Mouse (Mus musculus) thymus, postnatal 36 days (tissue): Measurements from ENCODE around the gene Gm3604.
"Not testable (repeated sequence)": the region's sequence is repeated elsewhere in the genome, so short reads cannot be mapped to it uniquely, and the experiment has no call there.

ENCODE experiments used
- DNase-seq, 2 experiments: peaks; one replicate each; pipeline ENCODE4 v3.0.0; 2022; ENCODE audit warnings: mixed read lengths in 2 of 2

Gm3604 gene

DNA sequence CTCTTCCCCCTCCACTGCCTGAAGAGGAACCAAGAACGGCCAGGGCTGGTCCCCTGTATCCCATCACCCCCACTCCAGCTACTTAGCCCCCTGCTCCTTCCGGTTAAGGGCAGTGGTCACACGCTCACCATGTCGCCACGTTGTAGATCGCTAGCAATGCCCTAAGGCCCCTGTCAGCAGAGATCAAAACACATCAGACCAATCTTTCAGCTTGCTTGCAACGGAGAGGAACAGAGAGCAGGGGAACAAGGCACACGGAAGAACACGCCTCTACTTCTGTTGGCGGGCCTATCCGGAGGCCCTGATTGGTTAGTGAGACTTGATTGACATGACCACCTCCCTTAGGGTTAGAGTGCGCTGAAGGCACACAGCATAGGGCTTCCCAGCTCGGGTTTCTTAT, at the start of gene Gm3604:
TSS of gene Gm3604 (minus strand) at position 226 of the 400 bp plus-strand sequence.
- DNase-seq: peak; percentile 55 to 59

DNA sequence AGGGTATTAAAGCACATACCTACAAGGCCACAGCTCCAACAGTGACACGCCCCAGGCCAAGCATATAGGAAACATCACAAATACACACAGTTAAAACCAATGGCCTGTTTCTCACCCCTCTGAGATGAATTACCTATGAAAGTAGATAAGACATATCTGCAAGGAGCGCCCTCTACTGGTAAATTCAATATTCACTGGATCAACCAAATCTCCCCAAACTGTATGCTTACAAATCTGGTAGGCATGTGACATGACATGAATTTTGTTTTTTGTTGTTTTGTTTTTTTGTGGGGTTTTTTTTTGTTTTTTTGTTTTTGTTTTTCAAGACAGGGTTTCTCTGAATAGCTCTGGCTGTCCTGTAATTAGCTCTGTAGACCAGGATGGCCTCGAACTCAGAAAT, 16.2 kb upstream of the Gm3604 start:
- DNase-seq: not testable (repeated sequence)

DNA sequence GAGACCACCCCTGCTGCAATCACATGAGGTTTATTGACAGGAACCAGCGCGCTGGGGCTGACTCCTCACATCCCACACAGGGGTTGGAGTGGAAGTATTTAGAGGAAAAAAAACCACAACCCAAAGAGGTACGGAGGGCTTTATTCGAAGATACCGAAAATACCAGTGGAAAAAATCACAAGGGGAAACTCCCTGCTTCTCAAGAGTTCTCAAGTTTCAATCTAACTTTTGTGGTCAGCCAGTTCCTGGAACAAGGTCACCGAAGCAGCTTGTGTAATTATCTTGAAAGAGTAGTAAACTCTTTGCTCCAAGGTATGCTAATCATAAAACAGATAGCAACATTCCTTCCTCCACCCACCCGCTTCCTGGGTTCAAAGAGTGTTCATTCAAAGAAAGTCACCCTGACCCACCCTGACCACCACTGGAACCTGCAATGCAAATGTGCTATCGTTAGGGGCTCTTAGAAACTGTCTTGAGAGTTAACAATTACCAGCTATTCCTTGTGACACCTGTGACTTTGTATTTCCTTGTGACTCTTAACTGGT, 7.2 kb upstream of the Gm3604 start:
- DNase-seq: not testable (repeated sequence)

DNA sequence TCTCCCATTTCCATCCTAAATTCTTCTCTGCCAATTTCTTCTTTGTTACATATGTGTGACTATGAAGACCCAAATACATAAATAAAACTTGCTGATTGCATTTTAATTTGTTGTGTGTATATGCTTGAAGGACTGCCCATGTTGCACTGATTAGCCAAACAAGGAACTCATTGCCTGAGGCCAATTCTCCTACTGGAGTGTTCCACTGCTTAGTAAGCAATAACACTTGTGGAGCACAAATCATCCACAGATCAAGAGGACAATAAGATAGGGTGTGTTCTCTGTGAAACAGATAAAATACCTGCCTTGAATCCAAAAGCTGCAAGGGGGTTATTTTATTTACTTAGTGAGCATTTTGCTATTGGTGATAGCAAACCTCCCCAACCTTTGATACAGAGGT, 51.2 kb downstream of the Gm3604 start:
- DNase-seq: no peak

DNA sequence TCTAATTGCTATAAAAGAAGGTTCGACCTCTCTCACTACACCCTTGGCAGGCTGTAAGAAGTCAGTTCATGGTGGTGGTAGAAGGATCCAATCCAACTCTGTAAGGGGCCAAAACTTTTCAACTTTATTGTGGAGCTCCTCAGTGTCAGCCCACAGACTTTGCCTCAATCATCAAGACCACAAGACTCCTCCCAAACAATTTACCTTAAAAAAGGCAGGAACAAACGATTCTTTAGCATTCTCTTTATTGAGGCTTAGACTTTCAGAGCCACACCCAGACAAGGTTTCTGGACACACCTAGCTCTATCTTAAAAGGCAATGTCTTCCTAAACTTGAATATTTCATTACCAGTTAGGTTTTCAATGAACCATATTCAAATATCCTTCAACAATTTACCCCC, 51.6 kb downstream of the Gm3604 start:
- no peak for DNase-seq
